Comparison of ENCODE assay signal across 24 mouse cellular contexts in the genomic region with DNA sequence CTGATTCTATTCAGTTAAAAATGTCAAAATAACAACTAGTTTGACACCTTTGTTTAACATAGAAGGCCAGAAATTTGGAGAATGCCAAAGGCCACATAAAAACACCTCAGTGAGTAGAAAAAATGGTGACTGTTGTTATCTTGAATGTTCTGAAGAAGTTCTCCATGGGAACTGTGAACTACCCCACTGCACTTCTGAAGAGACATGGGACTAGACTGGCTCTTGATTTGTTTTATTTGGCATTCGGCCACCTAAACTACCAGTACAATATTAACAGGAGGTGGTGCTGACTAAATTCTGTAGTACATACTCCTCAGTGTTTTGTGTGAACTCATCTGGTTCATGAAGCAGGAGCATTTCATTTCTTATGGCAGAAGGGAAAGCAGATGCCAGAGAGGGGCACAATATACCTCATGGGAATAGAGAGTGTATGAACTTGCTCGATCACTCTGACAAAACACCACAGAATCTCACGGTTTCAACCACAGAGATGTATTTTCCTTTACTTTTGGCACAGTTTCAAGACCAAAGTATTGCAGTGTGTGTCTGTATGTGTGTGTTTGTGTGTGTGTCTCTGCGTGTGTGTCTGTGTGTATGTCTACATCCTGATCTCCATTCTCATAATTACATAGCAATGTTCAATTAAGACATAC.
DNase-seq lines count a peak whose midpoint lies in the region; ATAC-seq lines count a peak whose summit lies in the region.
"Had no signal": no experiment of that assay in that cellular context is flagged by ENCODE, and none has a peak within 500 bp of the region (broad histone marks: within the 10 kb centered on the region; RNA-seq: fewer than 3 reads in every experiment).

No protein-coding gene starts in this region.

- H3K4me1 ChIP-seq in kidney, embryonic 16.5 days (ENCODE audit: insufficient read depth, low read length), result no peaks in the 10 kb centered on the region
- peaks cover 3% of the 10 kb centered on the region; the same call in 1 of the 2 replicates for H3K4me1 ChIP-seq in lung, embryonic 16.5 days (replicated peaks; ENCODE audit: control insufficient read depth, insufficient read depth, low read length)
- no peaks in the 10 kb centered on the region for H3K4me1 ChIP-seq in limb, embryonic 10.5 days
- H3K4me1 ChIP-seq: embryonic facial prominence, embryonic 13.5 days; forebrain, embryonic 12.5 days; heart, embryonic 13.5 days; hindbrain, embryonic 12.5 days had no signal

- H3K9me3 ChIP-seq in kidney, embryonic 16.5 days (ENCODE audit: low read length), result no peaks in the 10 kb centered on the region
- no peaks in the 10 kb centered on the region for H3K9me3 ChIP-seq in lung, embryonic 16.5 days (ENCODE audit: control insufficient read depth, low read length)
- H3K9me3 ChIP-seq in limb, embryonic 10.5 days (replicated peaks), result no peaks in the 10 kb centered on the region
- H3K9me3 ChIP-seq: embryonic facial prominence, embryonic 13.5 days; forebrain, embryonic 12.5 days; heart, embryonic 13.5 days; hindbrain, embryonic 12.5 days; midbrain, embryonic 12.5 days had no signal

- H3K9ac ChIP-seq in kidney, embryonic 16.5 days (replicated peaks; ENCODE audit: low read length), result no peak overlapping the region
- no peak overlapping the region for H3K9ac ChIP-seq in lung, embryonic 16.5 days (ENCODE audit: low read length)
- H3K9ac ChIP-seq: embryonic facial prominence, embryonic 13.5 days; forebrain, embryonic 12.5 days; heart, embryonic 13.5 days; hindbrain, embryonic 12.5 days; liver, embryonic 14.5 days; midbrain, embryonic 12.5 days had no signal

- ATAC-seq in kidney, embryonic 16.5 days (ENCODE audit: low FRiP score, low TSS enrichment), result no peak
- ATAC-seq in lung, embryonic 16.5 days (ENCODE audit: low read depth), result peak; percentile 93

- 76% methylated on average over 4 of the region's 4 CpGs for WGBS in kidney, embryonic 16.5 days
- WGBS in lung, embryonic 16.5 days, result 41% methylated on average over 4 of the region's 4 CpGs
- 82% methylated on average over 4 of the region's 4 CpGs for WGBS in limb, embryonic 10.5 days

- peak; percentile 5 to 20 for DNase-seq in kidney, postnatal 36 days
- peak; percentile 26 for DNase-seq in 3T3-L1 (ENCODE audit: low read depth, low spot score)
- peak; percentile 8 for DNase-seq in 416B (ENCODE audit: low read depth)
- no peak for DNase-seq in thymus, postnatal 14 days
- DNase-seq in limb, embryonic 10.5 days (ENCODE audit: low spot score), result no peak
- DNase-seq: adrenal gland, adult 2 months; cerebellum, adult 8-10 months; cerebellum, postnatal 36 days; embryo, embryonic 11 days; gastrocnemius, postnatal 25 days; heart, adult 2 months; heart, postnatal 14 days; kidney, adult 18-20 months; thymus, adult 2 months had no signal

- H3K27ac ChIP-seq in kidney, embryonic 16.5 days (ENCODE audit: low read length), result no peak overlapping the region
- peak overlapping the region; percentile 49 for H3K27ac ChIP-seq in lung, embryonic 16.5 days (ENCODE audit: low read length)
- H3K27ac ChIP-seq in limb, embryonic 10.5 days, result no peak overlapping the region
- H3K27ac ChIP-seq: embryonic facial prominence, embryonic 13.5 days; forebrain, embryonic 12.5 days; heart, adult 2 months; heart, embryonic 13.5 days; hindbrain, embryonic 12.5 days; liver, embryonic 14.5 days; midbrain, embryonic 12.5 days; stomach, postnatal 0 days had no signal

- no peaks in the 10 kb centered on the region for H3K36me3 ChIP-seq in kidney, embryonic 16.5 days (ENCODE audit: insufficient read depth, low read length)
- no peaks in the 10 kb centered on the region for H3K36me3 ChIP-seq in lung, embryonic 16.5 days (ENCODE audit: control insufficient read depth, insufficient read depth, low read length)
- H3K36me3 ChIP-seq in limb, embryonic 10.5 days, result no peaks in the 10 kb centered on the region
- H3K36me3 ChIP-seq: embryonic facial prominence, embryonic 13.5 days; forebrain, embryonic 12.5 days; heart, embryonic 13.5 days; hindbrain, embryonic 12.5 days; midbrain, embryonic 12.5 days had no signal

- no peak overlapping the region for H3K4me3 ChIP-seq in kidney, embryonic 16.5 days (ENCODE audit: low read length)
- no peak overlapping the region for H3K4me3 ChIP-seq in lung, embryonic 16.5 days (ENCODE audit: low read length)
- no peak overlapping the region for H3K4me3 ChIP-seq in limb, embryonic 10.5 days
- H3K4me3 ChIP-seq: embryonic facial prominence, embryonic 13.5 days; erythroblast, embryonic 14.5 days; forebrain, embryonic 12.5 days; heart, adult 2 months; heart, embryonic 13.5 days; hindbrain, embryonic 12.5 days; midbrain, embryonic 12.5 days had no signal

- H3K27me3 ChIP-seq in kidney, embryonic 16.5 days (ENCODE audit: insufficient read depth, low read length), result no peaks in the 10 kb centered on the region
- no peaks in the 10 kb centered on the region for H3K27me3 ChIP-seq in lung, embryonic 16.5 days (ENCODE audit: control insufficient read depth, insufficient read depth, low read depth, low read length)
- H3K27me3 ChIP-seq in limb, embryonic 10.5 days (ENCODE audit: low read depth, poor library complexity, severe bottlenecking), result no peaks in the 10 kb centered on the region
- H3K27me3 ChIP-seq: embryonic facial prominence, embryonic 13.5 days; forebrain, embryonic 12.5 days; heart, embryonic 13.5 days; hindbrain, embryonic 12.5 days; midbrain, embryonic 12.5 days had no signal

- no peak overlapping the region for H3K4me2 ChIP-seq in kidney, embryonic 16.5 days (replicated peaks; ENCODE audit: low read depth, low read length)
- no peak overlapping the region for H3K4me2 ChIP-seq in lung, embryonic 16.5 days (ENCODE audit: low read depth, low read length)
- H3K4me2 ChIP-seq: embryonic facial prominence, embryonic 13.5 days; forebrain, embryonic 12.5 days; heart, embryonic 13.5 days; hindbrain, embryonic 12.5 days; midbrain, embryonic 12.5 days had no signal

Comparison
In these comparisons a context has a peak if more than half of its experiments do, and no peak if none do; other contexts are left out.
1. DNase-seq: peak in kidney, postnatal 36 days (2 of 2), 3T3-L1 (single experiment) and 416B (single experiment); none in thymus, postnatal 14 days (single experiment) and limb, embryonic 10.5 days (single experiment).